Mouse (Mus musculus): ENCODE measurements around the gene Rbm5.

The Rbm5 gene

DNA sequence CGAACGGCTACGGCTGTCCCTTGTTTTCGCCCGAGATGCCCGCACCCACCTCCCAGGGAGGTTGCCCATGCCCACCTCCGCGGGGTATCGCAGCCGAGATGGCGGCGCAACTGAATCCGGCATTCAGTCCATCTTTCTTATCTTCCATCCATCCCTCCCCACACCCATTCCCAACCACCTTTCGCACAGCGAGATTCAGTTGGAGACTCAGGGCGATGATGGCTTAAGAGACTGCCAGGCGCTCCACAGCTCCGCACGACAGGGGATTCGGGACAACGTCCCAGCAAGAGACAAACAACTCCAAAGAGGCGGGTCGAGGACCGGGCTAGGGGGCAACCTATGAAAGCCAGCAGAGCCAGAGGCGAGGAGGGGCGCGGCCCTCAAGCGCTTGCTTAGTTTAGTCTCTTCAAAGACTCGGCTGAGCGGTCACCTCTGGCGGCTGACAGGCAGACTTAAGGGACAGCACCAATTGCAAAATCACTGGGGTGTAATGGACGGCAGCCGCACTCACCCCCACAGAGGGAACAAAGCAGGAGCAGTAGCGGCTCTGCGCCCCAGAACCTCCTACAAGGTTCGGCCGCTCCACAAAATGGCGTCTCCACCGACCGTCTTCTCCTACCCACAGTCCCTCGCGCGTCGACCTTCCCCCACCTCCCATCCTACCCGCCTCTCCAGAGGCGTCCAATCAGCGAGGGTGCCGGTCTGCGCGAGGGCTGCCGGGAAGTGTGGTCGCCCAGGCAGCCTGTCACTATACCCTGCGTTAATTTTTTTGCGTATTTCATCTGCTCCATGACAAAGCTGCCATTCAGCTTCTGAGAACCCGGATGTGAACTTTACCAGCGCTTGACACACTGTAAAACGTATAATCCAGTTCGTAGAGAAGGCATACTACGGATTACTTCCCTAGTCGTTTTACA lies at the start of gene Rbm5:
Gene Rbm5, minus strand, starts transcription at position 623 of the 917 bp plus-strand sequence.
- peak; percentile 95 for DNase-seq (ENCODE audit: low read depth, low spot score)

GRCm38 (mm10) chr9:107812132-107812531 lies 41.3 kb upstream of the Rbm5 start:
- DNase-seq (ENCODE audit: low read depth, low spot score) = no peak

DNA sequence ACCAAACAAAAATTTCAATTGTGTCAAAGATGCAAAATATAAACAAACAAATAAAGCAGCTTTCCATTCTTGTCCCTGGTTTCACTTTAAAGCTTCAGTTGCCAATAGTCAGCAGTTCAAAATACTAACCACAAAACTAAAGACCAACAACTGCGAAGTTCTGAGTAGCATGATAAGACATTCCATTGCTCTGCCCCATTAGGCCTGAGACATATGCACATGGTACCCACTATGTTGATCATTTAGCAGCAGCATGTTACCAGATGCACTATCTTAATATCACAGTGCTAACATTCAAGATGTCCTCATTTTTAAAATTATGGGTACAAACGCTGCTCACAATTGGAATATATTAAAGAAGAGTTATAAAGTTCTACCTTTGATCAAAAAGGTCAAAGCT lies 40.2 kb upstream of the Rbm5 start:
- DNase-seq (ENCODE audit: low read depth, low spot score) = no peak

DNA sequence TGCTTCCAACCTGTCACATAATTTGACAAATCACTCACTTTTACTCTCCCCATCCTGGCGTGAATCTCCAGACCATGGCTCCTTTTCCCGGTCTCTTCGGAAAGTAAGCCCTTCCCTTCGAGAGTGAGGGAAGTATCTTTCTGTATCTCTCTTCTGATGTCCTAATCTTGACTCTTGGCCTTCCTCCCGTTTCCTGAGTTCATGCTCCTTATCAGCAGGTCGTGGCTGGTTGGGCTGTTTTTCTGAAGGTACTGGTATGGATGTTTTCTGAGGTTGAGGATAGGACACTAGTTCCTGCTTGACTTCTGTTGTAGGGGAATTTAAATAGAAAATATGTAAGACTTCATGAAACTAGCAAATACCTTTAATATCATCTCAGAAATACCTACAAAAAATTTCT lies 20.9 kb upstream of the Rbm5 start:
- no peak for DNase-seq (ENCODE audit: low read depth, low spot score)

DNA sequence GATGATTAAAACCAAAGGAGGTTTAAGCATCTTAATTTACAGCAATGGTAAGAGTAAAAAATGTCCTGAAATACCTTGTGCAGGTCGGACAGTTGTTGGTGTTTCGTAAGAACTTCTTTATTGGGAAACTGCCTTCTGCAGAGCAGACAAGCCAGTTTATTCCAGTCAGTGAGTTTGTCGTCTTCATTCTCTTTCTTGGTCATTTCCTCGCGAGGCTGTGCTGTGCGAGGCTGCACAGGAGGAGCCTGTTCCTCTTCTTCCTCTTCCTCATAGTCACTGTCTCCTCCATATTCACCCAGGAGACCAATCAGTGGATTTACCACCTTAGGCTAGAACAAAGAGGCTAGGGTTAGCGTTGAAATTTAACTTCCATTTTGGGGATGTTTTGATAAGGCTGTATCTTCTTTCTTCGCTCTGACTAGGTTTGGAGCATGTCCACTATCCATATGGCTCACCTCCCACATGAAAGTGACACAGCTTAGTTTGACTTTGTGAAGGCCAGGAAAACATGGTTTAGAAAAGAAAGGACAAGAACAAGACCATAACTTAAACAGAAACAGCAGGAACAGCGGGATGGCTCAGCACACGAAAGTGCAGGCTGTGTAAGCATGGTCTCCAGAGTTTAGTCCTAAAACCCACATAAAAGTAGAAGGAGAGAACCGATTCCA lies 11.9 kb upstream of the Rbm5 start:
- no peak for DNase-seq (ENCODE audit: low read depth, low spot score)

- DNase-seq (ENCODE audit: low read depth, low spot score) = no peak
Observed at GRCm38 (mm10) chr9:107776809-107777208, 6.0 kb upstream of the Rbm5 start.

DNA sequence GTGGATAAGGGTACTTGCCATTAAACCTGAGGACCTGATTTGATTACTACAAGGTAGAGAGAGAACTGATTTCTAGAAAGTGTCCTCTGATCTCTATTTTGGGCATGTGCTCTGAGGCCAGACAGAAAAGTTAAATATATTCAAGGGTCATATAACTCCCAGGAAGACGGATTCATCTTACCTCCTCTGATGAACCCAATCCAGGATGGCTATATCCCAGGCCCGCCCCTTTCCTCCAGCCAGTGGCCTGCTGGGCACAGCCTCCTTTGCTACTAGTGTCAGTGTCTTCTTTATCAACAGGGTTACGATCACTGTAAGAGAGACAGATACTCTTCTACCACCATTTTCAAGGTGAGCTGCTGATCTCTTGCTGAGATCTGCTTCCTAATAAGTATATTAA lies 3.6 kb upstream of the Rbm5 start:
- DNase-seq (ENCODE audit: low read depth, low spot score) = no peak

DNA sequence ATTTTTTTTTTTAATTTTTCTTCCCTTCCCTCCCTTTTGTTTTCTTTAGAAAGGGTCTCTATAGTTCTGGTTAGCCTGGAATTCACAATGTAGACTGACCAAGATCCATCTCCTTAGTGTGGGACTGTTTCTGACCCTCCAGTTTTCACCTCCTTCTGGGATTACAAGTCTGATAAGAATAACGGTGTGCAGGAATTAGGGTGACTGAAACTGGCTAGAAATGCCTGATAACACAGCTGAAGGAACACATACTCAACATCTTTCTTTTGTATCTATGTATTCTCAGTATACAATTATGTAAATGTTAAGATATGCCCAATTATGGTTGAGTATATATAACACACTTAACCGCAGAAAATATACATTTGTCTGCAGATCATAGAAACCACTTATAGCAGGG lies 986 bp upstream of the Rbm5 start:
- no peak for DNase-seq (ENCODE audit: low read depth, low spot score)

GRCm38 (mm10) chr9:107770037-107770373 lies 791 bp downstream of the Rbm5 start:
- no peak for DNase-seq (ENCODE audit: low read depth, low spot score)

DNA sequence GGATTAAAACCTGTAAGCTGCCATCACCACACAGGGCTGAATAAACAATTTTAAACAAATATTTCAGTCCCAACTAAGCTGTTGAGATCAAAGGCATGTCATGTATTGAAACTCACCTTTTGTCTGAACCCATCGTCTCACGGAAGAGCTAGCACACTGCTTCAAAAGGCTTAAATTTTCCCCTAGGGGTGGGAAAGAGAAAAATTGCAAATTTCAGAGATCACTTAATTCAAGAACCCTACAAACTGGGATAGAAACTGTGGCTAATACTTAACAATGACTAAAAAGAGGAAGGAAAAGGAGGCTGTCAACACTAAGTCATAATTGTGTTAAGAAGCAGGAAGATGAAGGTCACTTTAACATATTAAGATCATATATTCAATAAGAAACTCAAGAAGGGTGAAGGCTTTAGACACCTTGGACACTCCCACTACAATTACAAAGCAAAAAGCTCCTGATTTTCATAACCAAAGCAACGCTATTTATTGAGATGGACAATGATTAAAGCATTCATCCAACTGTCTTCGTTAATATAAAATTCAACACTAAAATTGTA lies 1.3 kb downstream of the Rbm5 start:
- no peak for DNase-seq (ENCODE audit: low read depth, low spot score)

- no peak for DNase-seq (ENCODE audit: low read depth, low spot score)
Observed at GRCm38 (mm10) chr9:107768851-107769250, 1.9 kb downstream of the Rbm5 start.

DNA sequence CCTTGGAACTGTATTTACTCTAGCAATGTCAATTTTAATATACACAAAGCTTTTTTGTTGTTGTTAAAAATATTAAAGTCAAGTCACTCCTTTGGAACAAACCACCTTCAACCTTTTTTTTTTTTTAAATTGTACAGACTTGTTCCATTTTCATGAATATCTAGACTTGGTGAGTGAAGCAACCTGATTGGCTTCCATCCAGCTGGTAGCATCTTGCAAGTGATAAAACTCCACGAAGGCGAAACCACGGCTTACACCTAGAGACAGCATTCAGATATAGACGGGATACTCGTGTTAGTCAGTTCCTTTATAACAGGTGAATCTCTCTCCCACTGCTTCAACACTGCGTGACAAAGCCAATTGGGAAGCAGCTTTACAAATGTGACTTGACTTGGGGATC lies 11.2 kb downstream of the Rbm5 start:
- DNase-seq (ENCODE audit: low read depth, low spot score) = no peak

GRCm38 (mm10) chr9:107750378-107750777 lies 20.4 kb downstream of the Rbm5 start:
- no peak for DNase-seq (ENCODE audit: low read depth, low spot score)

GRCm38 (mm10) chr9:107748063-107748462 lies 22.7 kb downstream of the Rbm5 start:
- DNase-seq (ENCODE audit: low read depth, low spot score) = no peak

- no peak for DNase-seq (ENCODE audit: low read depth, low spot score)
Observed at GRCm38 (mm10) chr9:107747310-107747709, 23.5 kb downstream of the Rbm5 start.

GRCm38 (mm10) chr9:107746679-107747078 lies 24.1 kb downstream of the Rbm5 start:
- DNase-seq (ENCODE audit: low read depth, low spot score) = peak; percentile 54

DNA sequence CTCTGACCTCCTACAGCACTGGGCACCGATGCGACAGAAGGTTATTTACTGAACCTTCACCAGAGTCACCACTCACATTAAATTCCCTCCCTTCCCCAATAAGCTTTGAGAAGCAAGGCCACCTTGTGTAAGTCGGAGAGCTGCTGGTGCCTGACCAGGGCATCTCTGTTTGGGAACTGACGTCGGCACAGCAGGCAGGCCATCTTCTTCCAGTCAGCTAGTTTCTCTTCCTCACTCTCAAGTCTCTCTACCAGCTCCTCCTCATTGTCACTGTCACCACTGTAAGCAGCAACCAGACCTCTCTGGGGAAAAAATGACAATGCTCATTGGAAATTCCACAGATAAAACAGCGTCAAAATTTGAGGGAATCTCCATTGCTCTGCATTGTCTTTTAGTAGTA lies 26.7 kb downstream of the Rbm5 start:
- DNase-seq (ENCODE audit: low read depth, low spot score) = no peak

DNA sequence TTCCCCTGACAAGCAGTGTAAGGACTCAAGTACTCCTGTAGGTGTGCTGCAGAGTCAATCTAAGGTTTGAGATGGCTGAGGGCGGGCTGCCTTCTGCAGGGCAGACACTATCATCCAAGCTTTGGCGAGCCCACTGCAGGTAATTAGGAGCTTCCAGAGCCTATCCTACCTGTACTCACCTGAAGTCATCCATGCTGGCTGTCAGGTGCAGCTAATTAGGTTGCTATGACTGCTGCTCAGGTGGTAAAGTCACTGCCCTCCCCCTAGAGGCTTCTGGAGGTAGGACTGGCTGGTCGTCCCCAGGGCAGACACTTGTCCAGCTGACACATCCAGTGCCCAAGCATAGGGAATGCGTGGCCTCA lies 32.0 kb downstream of the Rbm5 start:
- DNase-seq (ENCODE audit: low read depth, low spot score) = peak; percentile 61

GRCm38 (mm10) chr9:107738020-107738840 lies 32.6 kb downstream of the Rbm5 start:
- DNase-seq (ENCODE audit: low read depth, low spot score) = peak; percentile 89

- no peak for DNase-seq (ENCODE audit: low read depth, low spot score)
Observed at GRCm38 (mm10) chr9:107736185-107736485, 34.7 kb downstream of the Rbm5 start.

- DNase-seq (ENCODE audit: low read depth, low spot score) = no peak
Observed at GRCm38 (mm10) chr9:107735356-107736184, 35.2 kb downstream of the Rbm5 start.

Data from ZHBTc4 (cell line).